Mouse (Mus musculus) lung, postnatal 0 days (tissue): ENCODE results near the gene Cpxm1.

Experiments
- CTCF ChIP-seq: IDR thresholded peaks from 2 replicates; pipeline ENCODE4 v1.5.1; 2016; ENCODE audit warnings: antibody characterized with exemption, mild to moderate bottlenecking
- EP300 ChIP-seq: IDR thresholded peaks from 2 replicates; pipeline ENCODE4 v1.6.1; 2016; ENCODE audit warnings: antibody characterized with exemption, mild to moderate bottlenecking, control low read depth

DNA sequence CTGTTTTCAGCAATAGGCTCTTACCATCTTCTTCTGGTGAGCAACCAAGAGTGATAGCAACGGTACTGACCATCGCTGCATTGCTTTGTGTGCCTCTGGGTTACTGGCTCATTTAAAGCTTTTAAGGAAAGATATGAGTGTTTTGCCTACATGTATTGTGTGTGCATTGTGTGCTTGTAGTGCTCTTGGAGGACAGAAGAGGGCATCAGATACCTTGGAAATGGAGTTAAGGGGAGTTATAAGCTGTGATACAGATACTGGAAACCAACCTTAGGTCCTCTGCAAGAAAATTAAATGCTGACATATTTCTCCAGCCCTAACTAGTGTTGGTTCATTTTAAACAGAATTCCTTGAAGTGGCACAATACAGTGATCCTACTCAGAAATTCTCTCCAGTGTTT, 8.6 kb downstream of the Cpxm1 start:
- TF ChIP-seq CTCF (peak; percentile 64), EP300 (no peak)
